In genomic region chr4:95021649-95022637, GRCm38 (mm10) we compare ENCODE assay signal across 24 mouse cellular contexts. TPM values are rescaled to one million over a fixed set of nuclear protein-coding genes. Genes with fewer than 3 reads are reported as not detected.
DNase-seq lines count a peak whose midpoint lies in the region; ATAC-seq lines count a peak whose summit lies in the region.
"Had no signal": no experiment of that assay in that cellular context is flagged by ENCODE, and none has a peak within 500 bp of the region (broad histone marks: within the 10 kb centered on the region; RNA-seq: fewer than 3 reads in every experiment).

No protein-coding gene starts in this region.

- H3K27me3 ChIP-seq in lung, embryonic 16.5 days (ENCODE audit: control insufficient read depth, insufficient read depth, low read depth, low read length): no peaks in the 10 kb centered on the region
- H3K27me3 ChIP-seq: embryonic facial prominence, embryonic 13.5 days; heart, embryonic 15.5 days had no signal

- H3K4me3 ChIP-seq in lung, embryonic 16.5 days (ENCODE audit: low read length): no peak overlapping the region
- H3K4me3 ChIP-seq: embryonic facial prominence, embryonic 13.5 days; forebrain, embryonic 12.5 days; gastrocnemius, adult 2 months; heart, embryonic 15.5 days; hindbrain, embryonic 10.5 days had no signal

- no peak overlapping the region for H3K27ac ChIP-seq in lung, embryonic 16.5 days (ENCODE audit: low read length)
- H3K27ac ChIP-seq: embryonic facial prominence, embryonic 13.5 days; forebrain, embryonic 12.5 days; gastrocnemius, adult 2 months; heart, embryonic 15.5 days; hindbrain, embryonic 10.5 days; hindbrain, embryonic 14.5 days had no signal

- peak; percentile 80 for ATAC-seq in frontal cortex, adult (ENCODE audit: low TSS enrichment)
- peak; percentile 17; the same call in 1 of the 2 replicates for ATAC-seq in lung, embryonic 16.5 days (ENCODE audit: low read depth)
- ATAC-seq: CD4-positive, CD25-positive, alpha-beta regulatory T cell, adult 4 months; forebrain, embryonic 16.5 days had no signal

- peaks cover 4% of the 10 kb centered on the region; the same call in 1 of the 2 replicates for H3K4me1 ChIP-seq in lung, embryonic 16.5 days (replicated peaks; ENCODE audit: control insufficient read depth, insufficient read depth, low read length)
- H3K4me1 ChIP-seq: heart, embryonic 15.5 days; hindbrain, embryonic 10.5 days had no signal

- DNase-seq in frontal cortex, postnatal 10 days (ENCODE audit: low spot score in 2 of 2): no peak
- no peak for DNase-seq in lung, postnatal 4 days
- peak; percentile 35 for DNase-seq in right cerebral cortex, adult 18-20 months
- DNase-seq in right cerebral cortex, postnatal 25 days: no peak
- DNase-seq in cerebellum, postnatal 4 days (ENCODE audit: low spot score in 2 of 2): no peak
- DNase-seq in kidney, postnatal 4 days: no peak
- DNase-seq: adrenal gland, postnatal 10 days; B cell, adult 2 months; cerebellum, adult 11-12 months; cerebellum, adult 9-10 months; cerebellum, postnatal 25 days; gastrocnemius, adult 2 months; gastrocnemius, postnatal 25 days; heart, postnatal 14 days had no signal

- H3K9me3 ChIP-seq in lung, embryonic 16.5 days (ENCODE audit: control insufficient read depth, low read length): no peaks in the 10 kb centered on the region
- H3K9me3 ChIP-seq: embryonic facial prominence, embryonic 13.5 days; forebrain, embryonic 12.5 days; G1E; heart, embryonic 15.5 days; hindbrain, embryonic 10.5 days had no signal

- no peak overlapping the region for H3K4me2 ChIP-seq in lung, embryonic 16.5 days (ENCODE audit: low read depth, low read length)
- H3K4me2 ChIP-seq: embryonic facial prominence, embryonic 13.5 days; forebrain, embryonic 12.5 days; heart, embryonic 15.5 days; hindbrain, embryonic 14.5 days had no signal

- no peak overlapping the region for H3K9ac ChIP-seq in lung, embryonic 16.5 days (ENCODE audit: low read length)
- H3K9ac ChIP-seq: embryonic facial prominence, embryonic 13.5 days; forebrain, embryonic 12.5 days; heart, embryonic 15.5 days; hindbrain, embryonic 14.5 days had no signal

- no peaks in the 10 kb centered on the region for H3K36me3 ChIP-seq in lung, embryonic 16.5 days (ENCODE audit: control insufficient read depth, insufficient read depth, low read length)
- H3K36me3 ChIP-seq: embryonic facial prominence, embryonic 13.5 days; forebrain, embryonic 12.5 days; G1E; heart, embryonic 15.5 days; hindbrain, embryonic 10.5 days had no signal

- WGBS in lung, embryonic 16.5 days: 62% methylated on average over 12 of the region's 12 CpGs

RNA-seq across cellular contexts. Expression of gene Jun, which starts 30.1 kb away (rescaled TPM):
- polyA plus RNA-seq in lung, embryonic 16.5 days (2015; fragmentation: Nextera tagmentation; extraction: Ambion mirVana): 110 and 119 TPM in 2 replicates

RNA-seq across cellular contexts. Expression of gene Mysm1, which starts 43.0 kb away (rescaled TPM):
- 26.6 and 30.5 TPM in 2 replicates for polyA plus RNA-seq in lung, embryonic 16.5 days (2015; fragmentation: Nextera tagmentation; extraction: Ambion mirVana)
